In genomic region chr5:146939109-146939796, GRCm38 (mm10) we compare ENCODE assay signal across 12 mouse cellular contexts. TPM values are rescaled to one million over a fixed set of nuclear protein-coding genes. Genes with fewer than 3 reads are reported as not detected.
DNase-seq lines count a peak whose midpoint lies in the region; TF ChIP-seq lines count a peak whose summit lies in the region.
"Had no signal": no experiment of that assay in that cellular context is flagged by ENCODE, and none has a peak within 500 bp of the region (broad histone marks: within the 10 kb centered on the region; RNA-seq: fewer than 3 reads in every experiment).

No protein-coding gene starts in this region.

- no peaks in the 10 kb centered on the region for H3K9me3 ChIP-seq in MEL (replicated peaks; ENCODE audit: insufficient read depth, low read length)
- H3K9me3 ChIP-seq: embryonic facial prominence, embryonic 12.5 days; heart, embryonic 15.5 days; stomach, embryonic 15.5 days had no signal

- peak; percentile 64 to 74 (median 70) for TF ChIP-seq CTCF in MEL (IDR thresholded peaks at IDR 0.05 in 2 of 3, conservative IDR thresholded peaks at IDR 0.05 in 1 of 3; ENCODE audit: control insufficient read depth in 1 of 3, insufficient read depth in 1 of 3, low read depth in 2 of 3, low read length in 3 of 3, poor library complexity in 1 of 3, severe bottlenecking in 1 of 3)

- peaks cover 0 to 2% of the 10 kb centered on the region in 2 experiments; a peak in 2 of 4 replicates for H3K27me3 ChIP-seq in MEL (ENCODE audit: control insufficient read depth in 1 of 2, insufficient read depth in 2 of 2, low read length in 2 of 2)
- H3K27me3 ChIP-seq: embryonic facial prominence, embryonic 12.5 days; stomach, embryonic 15.5 days had no signal

- TF ChIP-seq EP300 in MEL (IDR thresholded peaks at IDR 0.05; ENCODE audit: low read depth in 1 of 2, low read length in 2 of 2) = no peak

- peak; percentile 38 for TF ChIP-seq RAD21 in MEL (IDR thresholded peaks at IDR 0.05; ENCODE audit: low read depth, low read length)

- no peak overlapping the region for H3K27ac ChIP-seq in MEL (ENCODE audit: control insufficient read depth, low read depth, low read length)
- H3K27ac ChIP-seq: embryonic facial prominence, embryonic 12.5 days; heart, embryonic 15.5 days; stomach, embryonic 15.5 days had no signal

- no peaks in the 10 kb centered on the region for H3K4me1 ChIP-seq in MEL (ENCODE audit: control insufficient read depth in 1 of 2, insufficient read depth in 2 of 2, low read length in 2 of 2)
- H3K4me1 ChIP-seq: heart, embryonic 15.5 days; stomach, embryonic 15.5 days had no signal

- intact Hi-C loops in left cerebral cortex, postnatal 25 days (cut with DNase I) = no loop called here

- H3K9ac ChIP-seq in MEL (ENCODE audit: control insufficient read depth, low read depth, low read length, poor library complexity, severe bottlenecking) = no peak overlapping the region
- H3K9ac ChIP-seq: embryonic facial prominence, embryonic 12.5 days; heart, embryonic 15.5 days; stomach, embryonic 15.5 days had no signal

- no peaks in the 10 kb centered on the region for H3K36me3 ChIP-seq in MEL (ENCODE audit: control insufficient read depth in 1 of 2, insufficient read depth in 2 of 2, low read length in 2 of 2)
- H3K36me3 ChIP-seq: embryonic facial prominence, embryonic 12.5 days; heart, embryonic 15.5 days; stomach, embryonic 15.5 days had no signal

- H3K4me3 ChIP-seq in MEL (ENCODE audit: control insufficient read depth in 1 of 2, insufficient read depth in 1 of 2, low read depth in 2 of 2, low read length in 2 of 2) = no peak overlapping the region
- H3K4me3 ChIP-seq: embryonic facial prominence, embryonic 12.5 days; heart, embryonic 15.5 days; stomach, embryonic 15.5 days had no signal

- no peaks in the 10 kb centered on the region for H3K79me2 ChIP-seq in MEL (ENCODE audit: control insufficient read depth, insufficient read depth, low read length, poor library complexity)

- no peak for TF ChIP-seq POLR2A in MEL (IDR thresholded peaks at IDR 0.05; ENCODE audit: control insufficient read depth in 1 of 2, insufficient read depth in 1 of 2, low read depth in 1 of 2, low read length in 2 of 2, poor library complexity in 1 of 2)

- DNase-seq in kidney, postnatal 4 days = peak; percentile 57 to 67
- DNase-seq in kidney, adult 8-10 months = no peak
- peak; percentile 24 to 26 for DNase-seq in B cell, adult 2 months
- peak; percentile 69 for DNase-seq in MEL (ENCODE audit: low read depth, low spot score)
- peak; percentile 48 for DNase-seq in induced T-regulatory cell, adult 2 months (ENCODE audit: low read depth)
- DNase-seq in frontal cortex, postnatal 14 days (ENCODE audit: low spot score in 2 of 2) = no peak
- no peak for DNase-seq in right cerebral cortex, postnatal 25 days
- DNase-seq in left cerebral cortex, postnatal 25 days (ENCODE audit: low spot score in 2 of 2) = no peak
- DNase-seq: adrenal gland, adult 8-10 months had no signal

TF ChIP-seq in MEL, 35 proteins besides CTCF, POLR2A, EP300 and RAD21:
- TF ChIP-seq MYB (IDR thresholded peaks at IDR 0.05; ENCODE audit: low read depth, low read length) = no peak
- TF ChIP-seq ZC3H11A (IDR thresholded peaks at IDR 0.05; ENCODE audit: low read depth, low read length) = peak; percentile 39
- TF ChIP-seq E2F4 (IDR thresholded peaks at IDR 0.05; ENCODE audit: borderline replicate concordance, low read depth, low read length) = 0 out of 2 replicates have a peak, but pooled peaks have one; percentile 20
- TF ChIP-seq SMC3 (IDR thresholded peaks at IDR 0.05; ENCODE audit: low read depth, low read length) = peak; percentile 60
- TF ChIP-seq TAL1 (IDR thresholded peaks at IDR 0.05; ENCODE audit: low read length) = peak; percentile 66
- 0 out of 2 replicates have a peak, but pooled peaks have one; percentile 20 for TF ChIP-seq MYC (IDR thresholded peaks at IDR 0.05; ENCODE audit: low read depth, low read length)

RNA-seq across cellular contexts. Expression of gene Gtf3a, which starts 9.2 kb away (rescaled TPM):
- total RNA-seq in MEL (2012; rRNA removed) = 173 and 177 TPM in 2 replicates
- polyA plus RNA-seq in MEL (2012; ENCODE audit: insufficient read depth in 1 of 2, insufficient read length in 2 of 2, low read depth in 1 of 2, low replicate concordance in 2 of 2, missing spikeins in 1 of 2) = 100 to 1,000 TPM in 1 of 2 experiments, not detected in 1; 204 TPM
- total RNA-seq in left cerebral cortex, postnatal 25 days (2021) = 10 to 100 TPM; 25.3 to 25.4 TPM

RNA-seq across cellular contexts. Expression of gene Mtif3, which starts 24.3 kb away (rescaled TPM):
- 22.3 and 22.7 TPM in 2 replicates for total RNA-seq in MEL (2012; rRNA removed)
- polyA plus RNA-seq in MEL (2012; ENCODE audit: insufficient read depth in 1 of 2, insufficient read length in 2 of 2, low read depth in 1 of 2, low replicate concordance in 2 of 2, missing spikeins in 1 of 2) = 10 to 100 TPM in 1 of 2 experiments, not detected in 1; 38.2 TPM
- 10 to 100 TPM; 20.6 to 20.8 TPM for total RNA-seq in left cerebral cortex, postnatal 25 days (2021)

Comparison
In these comparisons a context has a peak if more than half of its experiments do, and no peak if none do; other contexts are left out.
1. DNase-seq: peak in kidney, postnatal 4 days (2 of 2), B cell, adult 2 months (2 of 2), MEL (single experiment) and induced T-regulatory cell, adult 2 months (single experiment); none in kidney, adult 8-10 months (0 of 2), frontal cortex, postnatal 14 days (0 of 2), right cerebral cortex, postnatal 25 days (single experiment) and left cerebral cortex, postnatal 25 days (0 of 2).